Mouse (Mus musculus) kidney, postnatal 36 days (tissue): ENCODE measurements at regions not wholly inside any gene's neighbourhood (a gene's known extent, or its start where the extent isn't known, plus 50 kb on each side); places are given as distances from the start of the nearest gene placed in this dataset.

Experiments
- DNase-seq, 2 experiments: peaks; one replicate each; pipeline ENCODE4 v3.0.0; 2021 to 2022; ENCODE audit warnings: mixed read lengths in 2 of 2

- no peak for DNase-seq
Observed at GRCm38 (mm10) chr3:136611682-136612081, 58.2 kb upstream of the Ppp3ca start.

GRCm38 (mm10) chr3:136610556-136610924, 59.4 kb upstream of the Ppp3ca start:
- DNase-seq, result no peak

- peak; percentile 80 to 88 for DNase-seq
Observed at GRCm38 (mm10) chr3:136609855-136610555, 59.9 kb upstream of the Ppp3ca start.

- DNase-seq, result no peak
Observed at GRCm38 (mm10) chr3:136601706-136602105, 68.2 kb upstream of the Ppp3ca start.

- no peak for DNase-seq
Observed at GRCm38 (mm10) chr3:136583937-136584336, 86.0 kb upstream of the Ppp3ca start.

- DNase-seq, result no peak
Observed at GRCm38 (mm10) chr3:136578016-136578415, 91.9 kb upstream of the Ppp3ca start.

DNA sequence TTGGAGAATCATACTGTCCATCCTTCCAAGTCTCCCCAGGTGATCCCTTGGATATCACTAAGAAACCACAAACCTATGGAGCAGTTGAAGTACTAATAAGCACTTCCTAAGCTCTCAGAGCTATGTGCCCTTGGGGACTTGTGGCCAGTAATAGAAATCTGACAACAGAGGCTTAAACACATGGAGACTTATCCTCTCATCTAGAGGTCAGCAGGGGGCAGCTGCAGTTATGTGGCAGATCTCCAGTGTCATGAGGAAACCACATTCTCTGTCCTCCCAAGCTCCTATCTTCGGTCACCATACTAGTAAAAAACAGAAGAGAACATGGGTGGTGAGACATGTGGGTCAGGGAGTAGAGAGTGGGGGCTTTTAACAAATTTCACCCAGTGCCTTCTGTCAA, 99.4 kb upstream of the Ppp3ca start:
- peak; percentile 3 to 16 for DNase-seq

- no peak for DNase-seq
Observed at GRCm38 (mm10) chr3:136556488-136556887, 113.4 kb upstream of the Ppp3ca start.

- DNase-seq, result peak; percentile 4 to 27
Observed at GRCm38 (mm10) chr3:136549471-136549870, 120.5 kb upstream of the Ppp3ca start.

DNA sequence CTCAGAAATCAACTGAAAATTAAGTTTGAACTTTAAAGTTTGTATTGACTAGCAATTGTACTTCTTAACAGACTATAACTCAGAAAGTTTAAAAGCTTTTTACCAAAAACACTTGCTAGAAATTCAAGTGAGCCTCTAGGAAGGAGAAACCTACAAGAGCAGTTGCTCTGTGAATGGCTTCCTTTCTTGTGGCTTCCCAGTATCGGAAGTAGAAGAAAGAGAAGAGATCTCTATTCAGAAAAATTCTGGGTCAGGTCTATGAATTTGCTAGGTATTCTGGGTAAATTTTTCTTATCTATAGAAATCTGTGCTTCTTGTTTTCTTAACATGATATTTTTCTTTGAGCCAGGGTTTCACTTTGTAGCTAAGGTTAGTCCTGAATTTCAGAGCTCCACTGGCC, 138.3 kb upstream of the Ppp3ca start:
- no peak for DNase-seq

- no peak for DNase-seq
Observed at GRCm38 (mm10) chr3:136508575-136508974, 161.3 kb upstream of the Ppp3ca start.

DNA sequence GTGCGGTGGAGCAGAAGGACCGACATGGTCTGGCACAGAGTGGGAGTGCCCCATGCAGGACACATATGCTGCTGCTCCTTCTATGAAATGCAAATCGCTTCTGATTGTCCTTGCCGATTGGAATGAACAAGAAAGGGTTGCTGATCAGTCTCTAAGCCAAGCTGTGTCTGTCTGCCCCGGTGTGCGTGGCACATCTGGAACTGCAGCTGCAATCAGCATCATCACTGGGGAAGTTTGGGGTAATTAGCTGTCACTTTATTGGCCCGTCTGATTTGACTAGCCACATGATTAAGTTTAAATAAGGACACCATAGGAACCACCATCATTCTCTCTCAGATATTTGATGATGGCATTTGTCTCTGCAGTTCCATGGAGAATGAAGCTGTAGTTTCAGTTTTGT, 162.9 kb upstream of the Ppp3ca start:
- DNase-seq, result no peak

DNA sequence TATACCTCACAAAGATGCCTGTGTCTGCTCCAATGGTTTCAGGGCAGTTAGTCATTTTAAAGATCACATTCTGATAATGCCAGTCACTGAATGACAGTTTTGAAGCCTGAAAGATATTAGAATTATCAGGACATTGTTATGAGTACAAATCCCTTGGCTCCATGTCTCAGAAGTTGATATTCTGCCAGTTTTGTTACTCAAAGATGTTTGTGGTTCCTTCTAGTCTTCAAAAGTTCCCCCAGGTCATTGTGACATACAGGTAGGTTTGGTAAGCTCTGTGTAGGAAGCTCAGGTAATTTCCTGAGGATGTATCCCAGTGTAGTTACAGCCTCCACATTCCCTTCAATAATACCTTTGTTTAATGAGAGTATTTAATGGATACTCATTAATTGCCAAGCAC, 169.0 kb upstream of the Bank1 start:
- DNase-seq, result no peak

GRCm38 (mm10) chr3:136491683-136492082, 165.8 kb upstream of the Bank1 start:
- no peak for DNase-seq

GRCm38 (mm10) chr3:136471693-136472092, 145.8 kb upstream of the Bank1 start:
- no peak for DNase-seq

DNA sequence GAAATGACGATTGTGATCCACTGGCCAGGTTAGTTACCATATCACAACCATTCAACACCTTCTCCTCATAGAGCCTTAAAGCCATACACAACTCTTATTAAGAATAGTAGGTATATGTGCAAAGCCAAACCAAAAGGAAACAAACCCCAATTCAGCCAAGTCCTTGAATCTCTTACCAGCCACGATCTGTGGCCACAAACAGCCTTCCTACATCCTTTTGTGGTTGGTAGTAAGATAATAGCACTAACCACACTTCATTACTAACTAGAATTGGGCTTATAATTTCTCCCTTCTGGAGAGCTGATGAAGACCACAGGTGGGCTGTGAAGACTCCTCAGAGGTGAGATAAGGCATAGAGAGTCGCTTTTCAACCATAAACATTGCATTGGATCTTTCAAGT, 136.9 kb upstream of the Bank1 start:
- DNase-seq, result no peak

GRCm38 (mm10) chr3:136456471-136457117, 130.7 kb upstream of the Bank1 start:
- DNase-seq, result no peak

DNA sequence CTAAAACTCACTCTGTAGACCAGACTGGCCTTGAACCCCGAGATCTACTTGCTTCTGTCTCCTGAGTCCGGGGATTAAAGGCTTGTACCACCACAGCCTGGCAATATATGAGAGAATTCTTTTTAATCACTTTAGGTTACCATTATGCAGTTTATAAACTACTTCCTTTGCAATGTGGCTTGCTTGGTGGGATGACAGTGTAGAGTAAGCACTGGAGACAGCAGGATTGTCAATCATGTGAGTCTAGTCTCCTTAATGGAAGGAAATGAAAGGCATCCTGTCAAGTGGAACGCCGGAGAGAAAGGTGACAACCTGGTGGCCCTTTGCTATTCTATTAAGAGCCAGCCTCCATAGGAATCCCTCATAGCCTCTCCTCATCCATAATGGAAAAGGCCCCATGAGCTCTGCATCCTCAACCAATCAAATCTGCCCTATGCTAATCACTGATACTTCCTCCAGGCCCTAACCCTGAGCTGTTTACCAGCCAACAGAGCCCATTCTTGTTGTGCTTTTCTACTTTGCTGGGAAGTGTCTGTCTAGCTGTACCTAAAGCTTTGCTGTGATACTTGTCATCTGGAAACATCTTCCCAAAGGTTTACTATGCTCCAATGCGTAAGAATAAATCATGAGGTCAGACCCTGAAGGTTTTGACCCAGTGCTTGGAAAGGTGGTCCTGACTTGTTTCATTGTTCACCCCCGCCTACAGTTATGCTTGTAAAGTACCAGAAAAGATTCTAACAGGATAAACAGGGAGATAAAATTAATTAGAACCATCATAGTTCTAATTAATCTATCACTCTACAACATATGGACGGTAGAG, 130.0 kb upstream of the Bank1 start:
- DNase-seq, result no peak

- no peak for DNase-seq
Observed at GRCm38 (mm10) chr3:136454967-136455366, 129.1 kb upstream of the Bank1 start.

DNA sequence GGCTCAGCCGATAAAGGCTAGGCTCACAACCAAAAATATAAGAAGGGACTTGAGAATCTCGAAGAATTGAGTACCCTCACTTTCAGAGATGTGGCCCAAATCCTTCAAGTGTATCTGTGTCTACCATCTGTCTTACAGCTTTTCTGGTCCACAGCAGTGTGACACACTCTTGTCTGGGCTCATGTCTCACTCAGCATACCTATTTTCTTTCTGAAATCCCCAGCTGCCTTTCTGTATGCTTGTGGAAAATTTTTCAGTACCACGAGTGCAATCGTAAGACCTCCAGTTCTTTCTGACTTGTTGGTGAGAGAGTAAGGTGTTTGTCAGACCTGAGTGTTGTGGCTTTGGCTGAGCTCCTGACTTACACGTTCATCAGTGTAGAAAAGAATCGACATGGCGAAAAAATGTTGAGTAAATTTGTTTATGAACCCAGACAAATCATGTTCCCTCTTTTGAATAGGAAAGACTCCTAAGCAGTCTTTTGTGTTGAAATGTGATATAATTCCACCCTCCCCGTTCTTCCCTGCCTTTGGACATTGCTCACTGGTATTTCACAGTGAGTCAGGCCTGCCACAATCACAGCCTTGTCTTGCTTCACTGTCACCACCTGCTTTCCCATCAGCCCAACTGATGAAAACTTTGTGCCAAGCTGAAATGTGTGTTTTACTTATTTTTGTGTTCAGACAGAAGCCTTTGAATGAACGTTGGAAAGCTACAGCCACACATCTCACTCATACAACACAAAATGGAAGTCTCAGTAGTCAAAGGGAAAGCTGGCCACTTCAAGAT, 125.3 kb upstream of the Bank1 start:
- no peak for DNase-seq

DNA sequence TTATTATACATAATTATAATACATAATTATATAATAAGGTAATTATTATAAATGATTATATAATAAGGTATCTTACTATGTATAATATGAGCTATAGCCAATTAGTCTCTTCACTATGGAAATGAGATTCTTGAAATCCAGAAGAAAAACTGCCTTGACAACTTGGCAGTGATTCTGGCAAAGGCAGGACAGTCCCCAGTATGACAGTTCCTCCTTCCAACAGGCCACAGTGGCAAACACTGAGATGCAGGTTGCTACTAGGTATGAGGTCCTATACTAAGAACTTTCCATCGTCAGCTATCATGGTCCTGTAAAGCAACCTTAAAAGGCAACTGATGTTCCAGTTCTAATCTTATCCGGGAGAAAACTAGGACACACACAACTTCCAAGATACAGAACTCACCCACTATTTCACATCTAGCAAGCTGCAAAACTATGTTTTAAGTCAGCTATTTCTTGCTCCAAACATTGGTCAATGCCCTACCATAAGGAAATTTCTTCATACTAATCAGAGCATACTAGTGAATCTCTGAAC, 124.6 kb upstream of the Bank1 start:
- DNase-seq, result no peak

DNA sequence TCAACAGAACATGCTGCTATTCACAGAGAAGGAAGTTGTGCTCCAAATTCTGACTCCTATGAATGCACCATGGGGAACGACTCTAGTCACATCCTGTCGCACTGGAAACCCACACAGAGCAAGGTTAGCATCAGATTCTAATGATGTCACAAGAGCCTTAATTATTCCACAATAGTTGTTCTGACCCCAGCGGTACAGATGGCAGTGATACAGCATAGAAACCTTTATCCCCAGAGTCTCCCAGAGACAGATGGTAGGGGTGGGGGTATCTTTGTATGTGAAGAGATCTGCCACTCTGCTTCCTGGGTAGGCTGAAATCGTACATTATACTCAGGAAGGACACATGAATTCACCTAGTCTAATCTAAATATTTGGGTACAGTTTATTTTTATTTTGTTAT, 123.5 kb upstream of the Bank1 start:
- DNase-seq, result no peak

- DNase-seq, result no peak
Observed at GRCm38 (mm10) chr3:136444598-136444997, 118.7 kb upstream of the Bank1 start.
